Mouse (Mus musculus) liver, postnatal 0 days (tissue): Measurements from ENCODE around the gene Dclk3.

Experiments
- CTCF ChIP-seq: sonication (generic); IDR thresholded peaks from 2 replicates; pipeline ENCODE4 v1.5.1; 2016; ENCODE audit warnings: antibody characterized with exemption, low read depth
- EP300 ChIP-seq: IDR thresholded peaks from 2 replicates; pipeline ENCODE4 v1.6.1; 2016; ENCODE audit warnings: antibody characterized with exemption, low read depth, mild to moderate bottlenecking

GRCm38 (mm10) chr9:111476479-111477016 lies 37.7 kb downstream of the Dclk3 start:
- TF ChIP-seq CTCF: no peak
- TF ChIP-seq EP300: no peak
